ENCODE assay signal across 28 mouse cellular contexts in genomic region chr4:89381763-89382162, GRCm38 (mm10).
DNase-seq lines count a peak whose midpoint lies in the region; ATAC-seq and TF ChIP-seq lines count a peak whose summit lies in the region.
"Had no signal": no experiment of that assay in that cellular context is flagged by ENCODE, and none has a peak within 500 bp of the region (broad histone marks: within the 10 kb centered on the region; RNA-seq: fewer than 3 reads in every experiment).

No protein-coding gene starts in this region.

- no peaks in the 10 kb centered on the region for H3K36me3 ChIP-seq in liver, adult 2 months (ENCODE audit: control insufficient read depth, insufficient read depth, low read length)
- no peaks in the 10 kb centered on the region for H3K36me3 ChIP-seq in liver, embryonic 12.5 days
- H3K36me3 ChIP-seq in midbrain, postnatal 0 days (ENCODE audit: insufficient read depth, low read length), result no peaks in the 10 kb centered on the region
- no peaks in the 10 kb centered on the region for H3K36me3 ChIP-seq in midbrain, embryonic 16.5 days (ENCODE audit: control insufficient read depth, insufficient read depth, low read length)
- H3K36me3 ChIP-seq: embryonic facial prominence, embryonic 12.5 days; embryonic facial prominence, embryonic 15.5 days; forebrain, embryonic 12.5 days; forebrain, embryonic 15.5 days; G1E; heart, embryonic 12.5 days; heart, embryonic 15.5 days; hindbrain, embryonic 10.5 days; hindbrain, embryonic 13.5 days; intestine, embryonic 15.5 days had no signal

- no peaks in the 10 kb centered on the region for H3K9me3 ChIP-seq in liver, embryonic 12.5 days (replicated peaks)
- no peaks in the 10 kb centered on the region for H3K9me3 ChIP-seq in midbrain, postnatal 0 days (ENCODE audit: low read length)
- no peaks in the 10 kb centered on the region for H3K9me3 ChIP-seq in midbrain, embryonic 16.5 days (replicated peaks; ENCODE audit: control insufficient read depth, low read length, poor library complexity, severe bottlenecking)
- H3K9me3 ChIP-seq: embryonic facial prominence, embryonic 12.5 days; embryonic facial prominence, embryonic 15.5 days; forebrain, embryonic 12.5 days; forebrain, embryonic 15.5 days; heart, embryonic 12.5 days; heart, embryonic 15.5 days; hindbrain, embryonic 10.5 days; hindbrain, embryonic 13.5 days; intestine, embryonic 15.5 days had no signal

- no peak overlapping the region for H3K4me3 ChIP-seq in liver, adult 2 months (ENCODE audit: insufficient read depth, low read depth, low read length)
- H3K4me3 ChIP-seq in liver, embryonic 12.5 days, result no peak overlapping the region
- H3K4me3 ChIP-seq in bone marrow macrophage, adult 2 months (ENCODE audit: insufficient read depth, low read length), result no peak overlapping the region
- H3K4me3 ChIP-seq in midbrain, postnatal 0 days (ENCODE audit: low read depth, low read length), result no peak overlapping the region
- no peak overlapping the region for H3K4me3 ChIP-seq in midbrain, embryonic 16.5 days (ENCODE audit: low read depth, low read length)
- H3K4me3 ChIP-seq: embryonic facial prominence, embryonic 12.5 days; embryonic facial prominence, embryonic 15.5 days; erythroblast, embryonic 14.5 days; forebrain, embryonic 12.5 days; forebrain, embryonic 15.5 days; heart, embryonic 12.5 days; heart, embryonic 15.5 days; hindbrain, embryonic 10.5 days; hindbrain, embryonic 13.5 days; intestine, embryonic 15.5 days had no signal

- no peak for TF ChIP-seq POLR2A in liver, adult 2 months (IDR thresholded peaks at IDR 0.05; ENCODE audit: extremely low read depth, insufficient read depth, low read length)
- TF ChIP-seq POLR2A in bone marrow macrophage, adult 2 months (IDR thresholded peaks at IDR 0.05; ENCODE audit: borderline replicate concordance, low read depth, low read length), result no peak

- H3K27ac ChIP-seq in liver, adult 2 months (replicated peaks; ENCODE audit: insufficient read depth, low read depth, low read length), result no peak overlapping the region
- H3K27ac ChIP-seq in liver, embryonic 12.5 days, result no peak overlapping the region
- peak overlapping the region; percentile 53 for H3K27ac ChIP-seq in bone marrow macrophage, adult 2 months (ENCODE audit: insufficient read depth, low read depth, low read length)
- no peak overlapping the region for H3K27ac ChIP-seq in midbrain, postnatal 0 days (ENCODE audit: low read depth, low read length)
- H3K27ac ChIP-seq in midbrain, embryonic 16.5 days (ENCODE audit: low read length), result no peak overlapping the region
- H3K27ac ChIP-seq: embryonic facial prominence, embryonic 12.5 days; embryonic facial prominence, embryonic 15.5 days; forebrain, embryonic 12.5 days; forebrain, embryonic 15.5 days; heart, embryonic 15.5 days; hindbrain, embryonic 10.5 days; hindbrain, embryonic 13.5 days; intestine, embryonic 15.5 days had no signal

- DNase-seq in liver, adult 2 months (ENCODE audit: extremely low read depth, low read depth, low spot score), result peak; percentile 6
- DNase-seq in A20 (ENCODE audit: low read depth, low spot score), result peak; percentile 54
- DNase-seq in midbrain, postnatal 0 days (ENCODE audit: low spot score), result no peak
- no peak for DNase-seq in thymus, postnatal 10 days (ENCODE audit: low spot score in 2 of 2)
- DNase-seq: adrenal gland, adult 2 months; adrenal gland, postnatal 25 days; cerebellum, adult 18-20 months; cerebellum, adult 9-10 months; cerebellum, postnatal 14 days; gastrocnemius, postnatal 25 days; heart, postnatal 10 days; heart, postnatal 36 days had no signal

- no peaks in the 10 kb centered on the region for H3K4me1 ChIP-seq in liver, adult 2 months (ENCODE audit: control insufficient read depth, insufficient read depth, low read length)
- H3K4me1 ChIP-seq in liver, embryonic 12.5 days, result no peaks in the 10 kb centered on the region
- H3K4me1 ChIP-seq in bone marrow macrophage, adult 2 months (ENCODE audit: control insufficient read depth, insufficient read depth, low read length), result peaks cover 19% of the 10 kb centered on the region
- H3K4me1 ChIP-seq in midbrain, postnatal 0 days (ENCODE audit: insufficient read depth, low read length), result no peaks in the 10 kb centered on the region
- no peaks in the 10 kb centered on the region for H3K4me1 ChIP-seq in midbrain, embryonic 16.5 days (ENCODE audit: control insufficient read depth, insufficient read depth, low read length)
- H3K4me1 ChIP-seq: embryonic facial prominence, embryonic 12.5 days; embryonic facial prominence, embryonic 15.5 days; forebrain, embryonic 12.5 days; forebrain, embryonic 15.5 days; heart, embryonic 12.5 days; heart, embryonic 15.5 days; hindbrain, embryonic 10.5 days; hindbrain, embryonic 13.5 days; intestine, embryonic 15.5 days had no signal

- 90% methylated on average over 2 of the region's 2 CpGs for WGBS in liver, adult 2 months
- WGBS in liver, embryonic 12.5 days (ENCODE audit: insufficient replicate concordance), result 61% methylated on average over 2 of the region's 2 CpGs
- 89% methylated on average over 2 of the region's 2 CpGs for WGBS in midbrain, postnatal 0 days
- 90% methylated on average over 2 of the region's 2 CpGs for WGBS in midbrain, embryonic 16.5 days

- H3K4me2 ChIP-seq in liver, embryonic 12.5 days, result no peak overlapping the region
- H3K4me2 ChIP-seq in midbrain, postnatal 0 days (ENCODE audit: low read depth, low read length, poor library complexity, severe bottlenecking), result no peak overlapping the region
- H3K4me2 ChIP-seq in midbrain, embryonic 16.5 days (ENCODE audit: low read length), result no peak overlapping the region
- H3K4me2 ChIP-seq: embryonic facial prominence, embryonic 12.5 days; embryonic facial prominence, embryonic 15.5 days; forebrain, embryonic 12.5 days; forebrain, embryonic 15.5 days; heart, embryonic 12.5 days; heart, embryonic 15.5 days; hindbrain, embryonic 13.5 days; intestine, embryonic 15.5 days had no signal

- TF ChIP-seq CTCF in liver, adult 2 months (IDR thresholded peaks at IDR 0.05; ENCODE audit: low read depth, low read length), result no peak
- no peak for TF ChIP-seq CTCF in bone marrow macrophage, adult 2 months (IDR thresholded peaks at IDR 0.05; ENCODE audit: low read depth, low read length)
- TF ChIP-seq CTCF in midbrain, postnatal 0 days (IDR thresholded peaks at IDR 0.05), result no peak

- no peak overlapping the region for H3K9ac ChIP-seq in liver, adult 2 months (ENCODE audit: low read depth, low read length)
- H3K9ac ChIP-seq in liver, embryonic 12.5 days, result no peak overlapping the region
- H3K9ac ChIP-seq in midbrain, postnatal 0 days (replicated peaks; ENCODE audit: low read length, poor library complexity, severe bottlenecking), result no peak overlapping the region
- no peak overlapping the region for H3K9ac ChIP-seq in midbrain, embryonic 16.5 days (ENCODE audit: low read depth, low read length)
- H3K9ac ChIP-seq: embryonic facial prominence, embryonic 12.5 days; embryonic facial prominence, embryonic 15.5 days; forebrain, embryonic 12.5 days; forebrain, embryonic 15.5 days; heart, embryonic 12.5 days; heart, embryonic 15.5 days; hindbrain, embryonic 13.5 days; intestine, embryonic 15.5 days had no signal

- ATAC-seq in liver, embryonic 12.5 days, result no peak
- peak; percentile 82 for ATAC-seq in granulocyte monocyte progenitor cell, adult 5-6 weeks (replicated peaks; ENCODE audit: poor library complexity, severe bottlenecking)
- no peak for ATAC-seq in midbrain, postnatal 0 days (ENCODE audit: low FRiP score)
- ATAC-seq in midbrain, embryonic 16.5 days, result no peak
- ATAC-seq: forebrain, embryonic 15.5 days; hindbrain, embryonic 16.5 days had no signal

- H3K27me3 ChIP-seq in liver, adult 2 months (ENCODE audit: control insufficient read depth, insufficient read depth, low read length), result no peaks in the 10 kb centered on the region
- H3K27me3 ChIP-seq in liver, embryonic 12.5 days (replicated peaks), result no peaks in the 10 kb centered on the region
- no peaks in the 10 kb centered on the region for H3K27me3 ChIP-seq in midbrain, postnatal 0 days (ENCODE audit: insufficient read depth, low read length)
- no peaks in the 10 kb centered on the region for H3K27me3 ChIP-seq in midbrain, embryonic 16.5 days (ENCODE audit: control insufficient read depth, insufficient read depth, low read depth, low read length)
- H3K27me3 ChIP-seq: embryonic facial prominence, embryonic 12.5 days; embryonic facial prominence, embryonic 15.5 days; forebrain, embryonic 12.5 days; forebrain, embryonic 15.5 days; heart, embryonic 12.5 days; heart, embryonic 15.5 days; hindbrain, embryonic 13.5 days; intestine, embryonic 15.5 days had no signal

- H3K79me2 ChIP-seq in liver, adult 2 months (ENCODE audit: control insufficient read depth, insufficient read depth, low read length), result no peaks in the 10 kb centered on the region

Comparison
In these comparisons a context has a peak if more than half of its experiments do, and no peak if none do; other contexts are left out.
1. DNase-seq: peak in liver, adult 2 months (single experiment) and A20 (single experiment); none in midbrain, postnatal 0 days (single experiment) and thymus, postnatal 10 days (0 of 2).